Mouse (Mus musculus) stomach, postnatal 0 days (tissue): ENCODE measurements at regions not wholly inside any gene's neighbourhood (a gene's known extent, or its start where the extent isn't known, plus 50 kb on each side); places are given as distances from the start of the nearest gene placed in this dataset.

Experiments
- ATAC-seq: fragments of 200-750 bp; cut with Nextera tagmentation; 2 replicates; pipeline ENCODE4 v1.8.0; 2017; ENCODE audit not compliant: low FRiP score, low TSS enrichment
- DNase-seq: peaks from one replicate; pipeline ENCODE4 v3.0.0-alpha.2; 2016; ENCODE audit warnings: low spot score
- H3K27ac ChIP-seq: fragments of 300-500 bp; sonication (generic); replicated peaks from 2 replicates; pipeline ENCODE4 v1.5.1; 2014; ENCODE audit warnings: mild to moderate bottlenecking, control low read depth
- H3K27me3 ChIP-seq: fragments of 300-500 bp; sonication (generic); 2 replicates; pipeline ENCODE4 v1.6.1; 2014; ENCODE audit warnings: low read length; ENCODE audit not compliant: control insufficient read depth, insufficient read depth
- H3K36me3 ChIP-seq: fragments of 300-500 bp; sonication (generic); 2 replicates; pipeline ENCODE4 v1.6.1; 2014; ENCODE audit warnings: low read length, mixed read lengths; ENCODE audit not compliant: control insufficient read depth, insufficient read depth
- H3K4me1 ChIP-seq: fragments of 300-500 bp; sonication (generic); replicated peaks from 2 replicates; pipeline ENCODE4 v1.6.1; 2014; ENCODE audit warnings: antibody characterized with exemption; ENCODE audit not compliant: control insufficient read depth, insufficient read depth
- H3K4me2 ChIP-seq: fragments of 300-500 bp; sonication (generic); replicated peaks from 2 replicates; pipeline ENCODE4 v1.6.1; 2014; ENCODE audit warnings: low read depth, mild to moderate bottlenecking, control low read depth, moderate library complexity
- H3K4me3 ChIP-seq: fragments of 300-500 bp; sonication (generic); 2 replicates; pipeline ENCODE4 v1.5.1; 2014; ENCODE audit warnings: low read depth, low read length, control low read depth
- H3K9ac ChIP-seq: fragments of 300-500 bp; sonication (generic); 2 replicates; pipeline ENCODE4 v1.6.1; 2014; ENCODE audit warnings: mild to moderate bottlenecking, low read length, control low read depth, mixed read lengths
- H3K9me3 ChIP-seq: fragments of 300-500 bp; sonication (generic); 2 replicates; pipeline ENCODE4 v1.6.1; 2016; ENCODE audit warnings: low read length; ENCODE audit not compliant: control insufficient read depth
- CTCF ChIP-seq: IDR thresholded peaks from 2 replicates; pipeline ENCODE4 v1.5.1; 2016; ENCODE audit warnings: antibody characterized with exemption, low read depth, mild to moderate bottlenecking, moderate library complexity
- EP300 ChIP-seq: optimal IDR thresholded peaks from 2 replicates; pipeline ENCODE3; 2016; ENCODE audit warnings: antibody characterized with exemption
- WGBS: fragments of 180-500 bp; shearing (Covaris S2); extraction: QIAGEN DNeasy Blood & Tissue Kit; methylation state at CpG from one replicate; pipeline ENCODE4 v1.1.7; 2014; 5-methylcytosine and 5-hydroxymethylcytosine counted together

GRCm38 (mm10) chr3:8001027-8001426, 1380.8 kb upstream of the 1700008P02Rik start:
- H3K9ac ChIP-seq, result no peak overlapping the region
- no peaks in the 10 kb centered on the region for H3K9me3 ChIP-seq
- H3K4me2 ChIP-seq, result no peak overlapping the region
- no peak overlapping the region for H3K27ac ChIP-seq
- ATAC-seq (no peak), DNase-seq (no peak)
- 91% methylated on average over 4 of the region's 4 CpGs for WGBS
- no peaks in the 10 kb centered on the region for H3K4me1 ChIP-seq
- TF ChIP-seq EP300 (no peak), CTCF (no peak)
- no peaks in the 10 kb centered on the region for H3K36me3 ChIP-seq
- no peak overlapping the region for H3K4me3 ChIP-seq
- no peaks in the 10 kb centered on the region for H3K27me3 ChIP-seq

GRCm38 (mm10) chr3:7992322-7992721, 1372.1 kb upstream of the 1700008P02Rik start:
- ATAC-seq, result no peak
- Histone ChIP-seq H3K27ac (no peak overlapping the region), H3K4me3 (no peak overlapping the region), H3K27me3 (no peaks in the 10 kb centered on the region), H3K4me1 (no peaks in the 10 kb centered on the region), H3K9me3 (no peaks in the 10 kb centered on the region), H3K9ac (no peak overlapping the region), H3K36me3 (no peaks in the 10 kb centered on the region), H3K4me2 (no peak overlapping the region)
- no peak for TF ChIP-seq EP300
- no peak for TF ChIP-seq CTCF
- DNase-seq, result no peak
- WGBS, result 74% methylated on average over 2 of the region's 2 CpGs

GRCm38 (mm10) chr3:7973287-7973686, 1353.0 kb upstream of the 1700008P02Rik start:
- Histone ChIP-seq H3K4me1 (no peaks in the 10 kb centered on the region), H3K36me3 (no peaks in the 10 kb centered on the region), H3K27ac (no peak overlapping the region), H3K4me2 (no peak overlapping the region), H3K9ac (no peak overlapping the region), H3K9me3 (no peaks in the 10 kb centered on the region), H3K4me3 (no peak overlapping the region), H3K27me3 (no peaks in the 10 kb centered on the region)
- TF ChIP-seq CTCF (no peak), EP300 (no peak)
- DNase-seq, result no peak
- ATAC-seq, result no peak
- WGBS, result 49% methylated on average over 3 of the region's 3 CpGs

GRCm38 (mm10) chr3:7953911-7954310, 1333.7 kb upstream of the 1700008P02Rik start:
- Histone ChIP-seq H3K4me3 (no peak overlapping the region), H3K9ac (no peak overlapping the region), H3K36me3 (no peaks in the 10 kb centered on the region), H3K27ac (no peak overlapping the region), H3K4me2 (no peak overlapping the region), H3K27me3 (no peaks in the 10 kb centered on the region), H3K4me1 (no peaks in the 10 kb centered on the region), H3K9me3 (no peaks in the 10 kb centered on the region)
- ATAC-seq, result no peak
- no peak for TF ChIP-seq EP300
- no peak for TF ChIP-seq CTCF
- no peak for DNase-seq
- WGBS, result 75% methylated on average over 1 of the region's 1 CpGs

GRCm38 (mm10) chr3:7943646-7944381, 1323.6 kb upstream of the 1700008P02Rik start:
- TF ChIP-seq EP300, result no peak
- no peak for TF ChIP-seq CTCF
- Histone ChIP-seq H3K9ac (no peak overlapping the region), H3K27me3 (no peaks in the 10 kb centered on the region), H3K36me3 (no peaks in the 10 kb centered on the region), H3K4me2 (no peak overlapping the region), H3K27ac (no peak overlapping the region), H3K9me3 (no peaks in the 10 kb centered on the region), H3K4me1 (no peaks in the 10 kb centered on the region), H3K4me3 (no peak overlapping the region)
- DNase-seq (no peak), ATAC-seq (no peak)
- 50% methylated on average over 8 of the region's 8 CpGs for WGBS
